Mouse (Mus musculus) liver, postnatal 0 days (tissue): Measurements from ENCODE around the gene Tjp1.

Experiments
- CTCF ChIP-seq: sonication (generic); IDR thresholded peaks from 2 replicates; pipeline ENCODE4 v1.5.1; 2016; ENCODE audit warnings: antibody characterized with exemption, low read depth
- EP300 ChIP-seq: IDR thresholded peaks from 2 replicates; pipeline ENCODE4 v1.6.1; 2016; ENCODE audit warnings: antibody characterized with exemption, low read depth, mild to moderate bottlenecking

DNA sequence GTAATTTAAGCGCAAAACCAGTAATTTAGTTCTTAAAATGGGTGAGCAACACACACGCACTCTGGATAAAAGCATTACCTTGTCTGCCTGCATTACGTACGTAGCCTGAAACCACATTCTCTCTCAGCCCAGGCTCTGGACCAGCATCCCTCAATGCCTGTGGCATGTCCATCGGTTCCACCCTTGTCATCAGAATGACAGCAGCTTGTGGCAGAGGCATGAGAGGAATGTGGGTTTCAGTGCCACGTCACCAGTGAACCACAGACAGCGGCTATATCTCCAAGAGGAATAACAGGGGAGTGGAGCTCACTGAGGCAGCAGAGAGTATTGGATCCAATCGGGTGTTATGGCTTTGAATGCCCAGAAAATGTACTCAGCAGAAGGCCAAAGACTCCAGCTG is 88.1 kb downstream of the Tjp1 start:
- TF ChIP-seq CTCF = no peak
- no peak for TF ChIP-seq EP300
